Mouse (Mus musculus) heart, embryonic 14.5 days (tissue): ENCODE results near the gene Dkk2. TPM values are rescaled to one million over a fixed set of nuclear protein-coding genes. Genes with fewer than 3 reads are reported as not detected.

Source experiments
- ATAC-seq: fragments of 200-750 bp; cut with Nextera tagmentation; 2 replicates; pipeline ENCODE4 v1.8.0; 2017; ENCODE audit warnings: low read depth, moderate TSS enrichment; ENCODE audit not compliant: insufficient number of reproducible peaks, insufficient read depth, low FRiP score
- H3K27ac ChIP-seq, 2 experiments: fragments of 200-500 bp in 1 of 2; fragments of 300-500 bp in 1 of 2; sonication (generic) in 1 of 2; replicated peaks in 1 of 2; 2 replicates each; pipeline ENCODE4 v1.5.1; 2012 to 2014; ENCODE audit warnings: low read depth in 2 of 2, low read length in 2 of 2, control low read depth in 1 of 2, mild to moderate bottlenecking in 1 of 2, mixed read lengths in 1 of 2; ENCODE audit not compliant: control insufficient read depth in 1 of 2, insufficient read depth in 1 of 2
- H3K27me3 ChIP-seq: fragments of 300-500 bp; sonication (generic); 2 replicates; pipeline ENCODE4 v1.6.1; 2014; ENCODE audit warnings: mild to moderate bottlenecking, low read length, control low read depth; ENCODE audit not compliant: control insufficient read depth, insufficient read depth
- H3K36me3 ChIP-seq: fragments of 300-500 bp; sonication (generic); 2 replicates; pipeline ENCODE4 v1.6.1; 2014; ENCODE audit warnings: mild to moderate bottlenecking, control low read depth, low read length, mixed read lengths; ENCODE audit not compliant: control insufficient read depth, insufficient read depth
- H3K4me1 ChIP-seq, 2 experiments: fragments of 200-500 bp in 1 of 2; fragments of 300-500 bp in 1 of 2; sonication (generic) in 1 of 2; 2 replicates each; pipeline ENCODE4 v1.6.1; 2012 to 2014; ENCODE audit warnings: low read length in 2 of 2, control low read depth in 1 of 2, mixed read lengths in 1 of 2; ENCODE audit not compliant: control insufficient read depth in 2 of 2, insufficient read depth in 2 of 2
- H3K4me2 ChIP-seq: fragments of 300-500 bp; sonication (generic); 2 replicates; pipeline ENCODE4 v1.6.1; 2014; ENCODE audit warnings: mild to moderate bottlenecking, low read length
- H3K4me3 ChIP-seq, 2 experiments: fragments of 200-500 bp in 1 of 2; fragments of 300-500 bp in 1 of 2; sonication (generic) in 1 of 2; 2 replicates each; pipeline ENCODE4 v1.5.1; 2012 to 2014; ENCODE audit warnings: low read length in 2 of 2, mild to moderate bottlenecking in 2 of 2, control low read depth in 1 of 2, low read depth in 1 of 2, moderate library complexity in 1 of 2; ENCODE audit not compliant: control insufficient read depth in 1 of 2, insufficient read depth in 1 of 2
- H3K9ac ChIP-seq: fragments of 300-500 bp; sonication (generic); 2 replicates; pipeline ENCODE4 v1.6.1; 2014; ENCODE audit warnings: mild to moderate bottlenecking, low read length
- H3K9me3 ChIP-seq: fragments of 300-500 bp; sonication (generic); 2 replicates; pipeline ENCODE4 v1.6.1; 2016; ENCODE audit warnings: low read length, control low read depth; ENCODE audit not compliant: control insufficient read depth
- WGBS: fragments of 180-500 bp; shearing (Covaris S2); extraction: QIAGEN DNeasy Blood & Tissue Kit; methylation state at CpG from one replicate; pipeline ENCODE4 v1.1.7; 2014; 5-methylcytosine and 5-hydroxymethylcytosine counted together
- polyA plus RNA-seq: library from polyadenylated mRNA; unstranded; fragments of >200 nt; fragmentation: Nextera tagmentation; extraction: Ambion mirVana; gene quantifications from 2 replicates; pipeline ENCODE4 v1.2.1, GENCODE M21; 2014

Dkk2 gene
- polyA plus RNA-seq, 1 experiment from 2014 or later, result 1.2 TPM

- no peak for ATAC-seq
- WGBS, result 71% methylated on average over 4 of the region's 4 CpGs
Measured at GRCm38 (mm10) chr3:132063966-132064365, 21.1 kb upstream of the Dkk2 start.

DNA sequence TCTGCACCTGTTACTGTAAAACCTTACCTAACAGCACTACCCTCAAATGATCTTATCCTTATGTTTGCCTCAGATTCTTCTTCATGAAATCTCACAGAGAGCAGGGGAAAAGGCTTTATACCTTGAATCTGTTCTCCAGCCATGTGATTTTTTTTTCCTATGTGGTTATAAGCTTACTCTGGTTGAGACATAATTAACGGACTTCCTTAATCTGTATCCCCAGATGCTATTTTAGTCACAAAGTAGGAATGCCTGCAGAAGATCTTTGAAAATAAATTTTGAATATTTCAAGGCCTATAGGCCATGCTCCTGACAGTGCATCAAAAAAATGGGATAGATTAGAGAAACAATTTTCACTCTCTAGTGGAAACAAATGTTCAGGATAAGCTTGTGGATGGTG lies 20.2 kb upstream of the Dkk2 start:
- Histone ChIP-seq H3K4me2 (no peak overlapping the region), H3K27me3 (no peaks in the 10 kb centered on the region), H3K36me3 (no peaks in the 10 kb centered on the region), H3K4me3 (no peak overlapping the region), H3K27ac (no peak overlapping the region), H3K9ac (no peak overlapping the region), H3K4me1 (no peaks in the 10 kb centered on the region), H3K9me3 (no peaks in the 10 kb centered on the region)
- 49% methylated on average over 1 of the region's 1 CpGs for WGBS
- no peak for ATAC-seq

More at GRCm38 (mm10) chr3:132063966-132064365, 21.1 kb upstream of the Dkk2 start:
- no peaks in the 10 kb centered on the region for H3K4me1 ChIP-seq
- H3K27ac ChIP-seq, result no peak overlapping the region
- no peak overlapping the region for H3K4me2 ChIP-seq
- no peaks in the 10 kb centered on the region for H3K36me3 ChIP-seq
- H3K4me3 ChIP-seq, result no peak overlapping the region
- no peaks in the 10 kb centered on the region for H3K27me3 ChIP-seq
- no peaks in the 10 kb centered on the region for H3K9me3 ChIP-seq
- no peak overlapping the region for H3K9ac ChIP-seq

- no peak overlapping the region for H3K4me3 ChIP-seq
- no peak overlapping the region for H3K4me2 ChIP-seq
- H3K9me3 ChIP-seq, result no peaks in the 10 kb centered on the region
- no peak for ATAC-seq
- WGBS, result 48% methylated on average over 2 of the region's 2 CpGs
- no peaks in the 10 kb centered on the region for H3K27me3 ChIP-seq
- H3K27ac ChIP-seq, result no peak overlapping the region
- no peak overlapping the region for H3K9ac ChIP-seq
- no peaks in the 10 kb centered on the region for H3K4me1 ChIP-seq
- H3K36me3 ChIP-seq, result no peaks in the 10 kb centered on the region
Measured at GRCm38 (mm10) chr3:132070949-132071348, 14.1 kb upstream of the Dkk2 start.

DNA sequence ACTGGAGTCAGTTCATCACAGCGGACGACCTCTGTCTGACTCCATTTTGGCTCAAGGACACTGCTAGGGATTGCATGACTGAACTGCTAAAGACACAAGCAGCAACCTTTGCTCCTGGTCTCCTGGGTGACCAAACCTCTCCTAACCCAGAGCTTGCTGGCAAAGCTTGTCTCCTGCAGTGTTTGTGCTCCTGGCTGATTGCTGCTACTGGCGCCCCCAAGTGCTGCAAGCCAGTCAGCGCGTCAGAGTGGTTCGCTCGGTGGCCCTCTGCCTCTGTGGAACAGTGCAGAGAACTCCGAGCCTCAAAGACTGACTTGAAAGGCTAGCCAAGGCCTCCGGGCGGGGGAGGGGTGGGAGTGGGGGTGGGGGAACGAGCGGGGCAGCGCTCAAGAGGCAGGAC lies 1.1 kb upstream of the Dkk2 start:
- peak overlapping the region; percentile 22; the same call in 1 of the 2 replicates for H3K9ac ChIP-seq
- peak overlapping the region; percentile 95 for H3K4me2 ChIP-seq
- peaks cover 0 to 23% of the 10 kb centered on the region in 2 experiments for H3K4me1 ChIP-seq
- H3K27ac ChIP-seq, result no peak overlapping the region
- H3K9me3 ChIP-seq, result no peaks in the 10 kb centered on the region
- 6% methylated on average over 13 of the region's 13 CpGs for WGBS
- peaks cover 22% of the 10 kb centered on the region for H3K27me3 ChIP-seq
- peak overlapping the region in 1 of 2 experiments; percentile 47; a peak in 2 of 4 replicates for H3K4me3 ChIP-seq
- H3K36me3 ChIP-seq, result no peaks in the 10 kb centered on the region
- ATAC-seq, result peak; percentile 62; the same call in 1 of the 2 replicates

DNA sequence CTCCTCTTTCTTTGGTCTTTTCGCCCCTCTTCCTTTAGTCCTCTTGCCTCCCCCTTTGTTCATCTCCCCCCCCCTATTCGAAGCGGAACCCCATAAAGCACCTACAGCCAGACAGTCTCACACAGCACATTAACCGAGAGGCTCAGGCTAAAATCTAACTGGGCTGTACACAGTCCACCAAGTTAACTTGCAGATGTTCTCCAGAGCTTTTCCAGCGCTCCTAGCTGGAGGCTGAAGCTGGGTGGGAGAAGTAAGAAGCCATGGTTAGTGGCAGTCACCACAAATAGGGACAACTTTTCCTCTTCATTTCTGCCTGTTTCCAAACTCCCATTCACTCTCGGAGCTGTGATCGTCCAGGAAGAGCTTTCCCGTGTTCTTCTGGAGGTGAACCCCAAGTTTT lies 412 bp upstream of the Dkk2 start:
- H3K27ac ChIP-seq, result no peak overlapping the region
- H3K4me2 ChIP-seq, result peak overlapping the region; percentile 95
- 5% methylated on average over 8 of the region's 8 CpGs for WGBS
- H3K27me3 ChIP-seq, result peaks cover 22% of the 10 kb centered on the region
- ATAC-seq, result no peak
- peak overlapping the region; percentile 22; the same call in 1 of the 2 replicates for H3K9ac ChIP-seq
- peaks cover 0 to 23% of the 10 kb centered on the region in 2 experiments for H3K4me1 ChIP-seq
- no peaks in the 10 kb centered on the region for H3K36me3 ChIP-seq
- H3K4me3 ChIP-seq, result peak overlapping the region; percentile 43 to 47
- no peaks in the 10 kb centered on the region for H3K9me3 ChIP-seq

DNA sequence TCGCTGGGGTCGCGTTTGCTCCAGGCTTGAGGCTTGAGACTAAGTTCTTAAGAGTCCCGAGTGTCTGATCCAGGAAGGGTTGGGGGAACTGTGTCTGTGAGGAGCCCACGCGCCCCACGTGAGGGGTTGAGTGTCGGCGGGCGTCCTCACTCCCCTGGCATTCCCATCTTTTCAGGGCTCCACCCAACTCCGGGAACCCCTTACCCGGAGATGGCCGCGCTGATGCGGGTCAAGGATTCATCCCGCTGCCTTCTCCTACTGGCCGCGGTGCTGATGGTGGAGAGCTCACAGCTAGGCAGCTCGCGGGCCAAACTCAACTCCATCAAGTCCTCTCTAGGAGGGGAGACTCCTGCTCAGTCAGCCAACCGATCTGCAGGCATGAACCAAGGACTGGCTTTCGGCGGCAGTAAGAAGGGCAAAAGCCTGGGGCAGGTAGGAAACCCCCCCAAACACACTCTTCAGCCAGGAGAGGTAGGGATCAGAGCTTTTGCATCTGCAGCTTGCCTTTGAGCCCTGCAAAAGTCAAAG lies 795 bp downstream of the Dkk2 start:
- peak overlapping the region; percentile 43 to 47 for H3K4me3 ChIP-seq
- H3K9ac ChIP-seq, result no peak overlapping the region
- H3K27me3 ChIP-seq, result peaks cover 22% of the 10 kb centered on the region
- no peak overlapping the region for H3K27ac ChIP-seq
- no peaks in the 10 kb centered on the region for H3K36me3 ChIP-seq
- peaks cover 0 to 23% of the 10 kb centered on the region in 2 experiments for H3K4me1 ChIP-seq
- no peaks in the 10 kb centered on the region for H3K9me3 ChIP-seq
- WGBS, result under 1% methylated on average over 23 of the region's 23 CpGs
- ATAC-seq, result no peak
- peak overlapping the region; percentile 95 for H3K4me2 ChIP-seq

- ATAC-seq, result no peak
- 26% methylated on average over 5 of the region's 5 CpGs for WGBS
- Histone ChIP-seq H3K4me2 (peak overlapping the region; percentile 95), H3K4me3 (peak overlapping the region; percentile 43 to 47), H3K27me3 (peaks cover 22% of the 10 kb centered on the region), H3K9me3 (no peaks in the 10 kb centered on the region), H3K4me1 (peaks cover 0 to 23% of the 10 kb centered on the region in 2 experiments), H3K36me3 (no peaks in the 10 kb centered on the region), H3K9ac (no peak overlapping the region), H3K27ac (no peak overlapping the region)
Measured at GRCm38 (mm10) chr3:132086461-132086860, 1.4 kb downstream of the Dkk2 start.

GRCm38 (mm10) chr3:132087011-132087486 lies 2.0 kb downstream of the Dkk2 start:
- Histone ChIP-seq H3K4me3 (peak overlapping the region; percentile 36 to 47), H3K4me1 (peaks cover 0 to 23% of the 10 kb centered on the region in 2 experiments), H3K27ac (no peak overlapping the region), H3K9me3 (no peaks in the 10 kb centered on the region), H3K27me3 (peaks cover 22% of the 10 kb centered on the region), H3K4me2 (peak overlapping the region; percentile 95), H3K36me3 (no peaks in the 10 kb centered on the region), H3K9ac (peak overlapping the region; percentile 10; the same call in 1 of the 2 replicates)
- WGBS, result under 1% methylated on average over 21 of the region's 21 CpGs
- ATAC-seq, result peak; percentile 64
